Mouse (Mus musculus) lung, adult 10 weeks (tissue): ENCODE data around the gene Smtnl2. TPM values are rescaled to one million over a fixed set of nuclear protein-coding genes. Genes with fewer than 3 reads are reported as not detected.

Source experiments
- polyA plus RNA-seq: library from polyadenylated mRNA; stranded (reverse); fragments of 350-450 nt; fragmentation: Illumina TruSeq; extraction: RNeasy Lipid Tissue Mini Kit (QIAGEN cat#74804); gene quantifications from one replicate; pipeline ENCODE4 v1.2.3, GENCODE M21; 2014; ENCODE audit warnings: low read depth, low replicate concordance; ENCODE audit not compliant: insufficient read depth

Smtnl2 gene
- 11.8 TPM for polyA plus RNA-seq

GRCm38 (mm10) chr11:72411093-72411921 lies at the start of gene Smtnl2:
TSS of gene Smtnl2 (minus strand) at chr11:72411713.

GRCm38 (mm10) chr11:72440965-72441664 lies 29.6 kb upstream of the Smtnl2 start, which contains the start of gene Mybbp1a:
TSS of gene Mybbp1a (plus strand) at chr11:72441355.

GRCm38 (mm10) chr11:72434963-72435693 lies 23.6 kb upstream of the Smtnl2 start, which contains the start of gene Ggt6:
TSS of gene Ggt6 (plus strand) at chr11:72435526.

GRCm38 (mm10) chr11:72362347-72362741 lies 49.2 kb downstream of the Smtnl2 start, which contains the start of gene Tekt1:
TSS of gene Tekt1 (minus strand) at chr11:72362442.

Other genes with a start within 250 kb of the Smtnl2 start
- gene Gm43951, start 204.9 kb downstream of the Smtnl2 start, polyA plus RNA-seq, result 0.12 TPM
- 2.3 TPM for gene 4933427D14Rik, start 204.3 kb downstream of the Smtnl2 start, polyA plus RNA-seq
- 123 TPM for gene Txndc17, start 204.2 kb downstream of the Smtnl2 start, polyA plus RNA-seq
- gene Med31, start 196.1 kb downstream of the Smtnl2 start, polyA plus RNA-seq, result 27.2 TPM
- gene Slc13a5, start 144.5 kb downstream of the Smtnl2 start, polyA plus RNA-seq, result not detected
- 46.6 TPM for gene Xaf1, start 110.1 kb downstream of the Smtnl2 start, polyA plus RNA-seq
- gene Fbxo39, start 97.3 kb downstream of the Smtnl2 start, polyA plus RNA-seq, result not detected
- 14.1 TPM for gene Tekt1, start 49.3 kb downstream of the Smtnl2 start, polyA plus RNA-seq
- 1.3 TPM for gene Ggt6, start 23.8 kb upstream of the Smtnl2 start, polyA plus RNA-seq
- gene Mybbp1a, start 29.6 kb upstream of the Smtnl2 start, polyA plus RNA-seq, result 25.2 TPM
- 27.5 TPM for gene Spns2, start 78.2 kb upstream of the Smtnl2 start, polyA plus RNA-seq
- gene Spns3, start 138.8 kb upstream of the Smtnl2 start, polyA plus RNA-seq, result 0.46 TPM
- 15.5 TPM for gene Ube2g1, start 195.6 kb upstream of the Smtnl2 start, polyA plus RNA-seq